Mouse (Mus musculus) spleen, adult 2 months (tissue): ENCODE measurements at regions not wholly inside any gene's neighbourhood (a gene's known extent, or its start where the extent isn't known, plus 50 kb on each side); places are given as distances from the start of the nearest gene placed in this dataset.

ENCODE experiments used
- CTCF ChIP-seq: fragments of 200-500 bp; IDR thresholded peaks from 2 replicates; pipeline ENCODE4 v1.5.1; 2011; ENCODE audit warnings: mild to moderate bottlenecking, inconsistent platforms; ENCODE audit not compliant: insufficient read depth, insufficient read length, insufficient replicate concordance; ENCODE audit errors: extremely low read depth
- POLR2A ChIP-seq: fragments of 200-500 bp; IDR thresholded peaks from 2 replicates; pipeline ENCODE4 v1.6.1; 2011; ENCODE audit warnings: low read depth, low read length, inconsistent platforms

- TF ChIP-seq POLR2A (no peak), CTCF (no peak)
Observed at GRCm38 (mm10) chr3:129437687-129438086, 94.5 kb upstream of the Elovl6 start.
